In genomic region chr7:143308001-143308400, GRCm38 (mm10) we compare ENCODE assay signal across 21 mouse cellular contexts.
A peak's percentile ranks its signal among the peaks of the same experiment; 100 is the strongest.
DNase-seq lines count a peak whose midpoint lies in the region; ATAC-seq and TF ChIP-seq lines count a peak whose summit lies in the region.
"Had no signal": no experiment of that assay in that cellular context is flagged by ENCODE, and none has a peak within 500 bp of the region (broad histone marks: within the 10 kb centered on the region; RNA-seq: fewer than 3 reads in every experiment).

No protein-coding gene starts in this region.

- no peak for ATAC-seq in kidney, embryonic 15.5 days (replicated peaks; ENCODE audit: low FRiP score)
- no peak for ATAC-seq in liver, embryonic 12.5 days
- 0 out of 2 replicates have a peak, but pooled peaks have one; percentile 33 for ATAC-seq in liver, postnatal 0 days
- ATAC-seq in liver, embryonic 11.5 days (replicated peaks; ENCODE audit: low FRiP score) = no peak
- ATAC-seq: activated CD4-positive, CD25-positive, alpha-beta regulatory T cell, adult 4 months; CD4-positive, CD25-positive, alpha-beta regulatory T cell, adult 4 months; Patski had no signal

- no peak overlapping the region for H3K9ac ChIP-seq in kidney, embryonic 15.5 days
- no peak overlapping the region for H3K9ac ChIP-seq in liver, adult 2 months (ENCODE audit: low read depth, low read length)
- no peak overlapping the region for H3K9ac ChIP-seq in liver, embryonic 12.5 days
- H3K9ac ChIP-seq in liver, postnatal 0 days (replicated peaks) = no peak overlapping the region
- no peak overlapping the region for H3K9ac ChIP-seq in liver, embryonic 11.5 days (ENCODE audit: low read depth, low read length)

- no peak overlapping the region for H3K27ac ChIP-seq in kidney, adult 2 months (ENCODE audit: insufficient read depth, low read depth, low read length)
- H3K27ac ChIP-seq in kidney, embryonic 15.5 days = no peak overlapping the region
- no peak overlapping the region for H3K27ac ChIP-seq in liver, adult 2 months (replicated peaks; ENCODE audit: insufficient read depth, low read depth, low read length)
- H3K27ac ChIP-seq in liver, embryonic 12.5 days = no peak overlapping the region
- H3K27ac ChIP-seq in liver, postnatal 0 days (ENCODE audit: low read depth) = no peak overlapping the region
- no peak overlapping the region for H3K27ac ChIP-seq in liver, embryonic 11.5 days (ENCODE audit: low read depth, low read length)

- H3K27me3 ChIP-seq in kidney, adult 2 months (replicated peaks; ENCODE audit: control insufficient read depth, insufficient read depth, low read length) = no peaks in the 10 kb centered on the region
- H3K27me3 ChIP-seq in kidney, embryonic 15.5 days = no peaks in the 10 kb centered on the region
- H3K27me3 ChIP-seq in liver, adult 2 months (ENCODE audit: control insufficient read depth, insufficient read depth, low read length) = no peaks in the 10 kb centered on the region
- H3K27me3 ChIP-seq in liver, embryonic 12.5 days (replicated peaks) = peaks cover 4% of the 10 kb centered on the region; the same call in 1 of the 2 replicates
- no peaks in the 10 kb centered on the region for H3K27me3 ChIP-seq in liver, postnatal 0 days (ENCODE audit: insufficient read depth, low read length)
- H3K27me3 ChIP-seq in liver, embryonic 11.5 days (replicated peaks; ENCODE audit: control insufficient read depth, insufficient read depth, low read length) = no peaks in the 10 kb centered on the region; the same call in none of the 2 replicates
- H3K27me3 ChIP-seq: Patski had no signal

- no peak overlapping the region for H3K4me2 ChIP-seq in kidney, embryonic 15.5 days
- H3K4me2 ChIP-seq in liver, embryonic 12.5 days = no peak overlapping the region
- no peak overlapping the region for H3K4me2 ChIP-seq in liver, postnatal 0 days (ENCODE audit: low read depth, low read length)
- no peak overlapping the region for H3K4me2 ChIP-seq in liver, embryonic 11.5 days

- H3K36me3 ChIP-seq in kidney, adult 2 months (ENCODE audit: control insufficient read depth, insufficient read depth, low read length) = no peaks in the 10 kb centered on the region
- no peaks in the 10 kb centered on the region for H3K36me3 ChIP-seq in kidney, embryonic 15.5 days
- H3K36me3 ChIP-seq in liver, adult 2 months (ENCODE audit: control insufficient read depth, insufficient read depth, low read length) = no peaks in the 10 kb centered on the region
- H3K36me3 ChIP-seq in liver, embryonic 12.5 days = no peaks in the 10 kb centered on the region
- no peaks in the 10 kb centered on the region for H3K36me3 ChIP-seq in liver, postnatal 0 days (replicated peaks; ENCODE audit: insufficient read depth, low read length)
- no peaks in the 10 kb centered on the region for H3K36me3 ChIP-seq in liver, embryonic 11.5 days (ENCODE audit: control insufficient read depth, insufficient read depth, low read length)
- H3K36me3 ChIP-seq: G1E had no signal

- TF ChIP-seq CTCF in kidney, adult 2 months (conservative IDR thresholded peaks at IDR 0.05; ENCODE audit: insufficient read depth, insufficient read length, low read depth, low read length) = no peak
- no peak for TF ChIP-seq CTCF in liver, adult 2 months (IDR thresholded peaks at IDR 0.05; ENCODE audit: low read depth, low read length)
- no peak for TF ChIP-seq CTCF in liver, postnatal 0 days (IDR thresholded peaks at IDR 0.05; ENCODE audit: low read depth)

- H3K4me3 ChIP-seq in kidney, adult 2 months (ENCODE audit: insufficient read depth, low read depth, low read length) = no peak overlapping the region
- H3K4me3 ChIP-seq in kidney, embryonic 15.5 days (replicated peaks) = no peak overlapping the region
- no peak overlapping the region for H3K4me3 ChIP-seq in liver, adult 2 months (ENCODE audit: insufficient read depth, low read depth, low read length)
- no peak overlapping the region for H3K4me3 ChIP-seq in liver, embryonic 12.5 days
- no peak overlapping the region for H3K4me3 ChIP-seq in liver, postnatal 0 days (ENCODE audit: low read depth, low read length)
- H3K4me3 ChIP-seq in liver, embryonic 11.5 days (ENCODE audit: low read depth, low read length) = no peak overlapping the region

- no peak for TF ChIP-seq POLR2A in kidney, adult 2 months (IDR thresholded peaks at IDR 0.05; ENCODE audit: low read depth, low read length)
- TF ChIP-seq POLR2A in liver, adult 2 months (IDR thresholded peaks at IDR 0.05; ENCODE audit: extremely low read depth, insufficient read depth, low read length) = no peak

- 87% methylated on average over 1 of the region's 1 CpGs for WGBS in kidney, adult 2 months
- 91% methylated on average over 1 of the region's 1 CpGs for WGBS in kidney, embryonic 15.5 days
- 18% methylated on average over 1 of the region's 1 CpGs for WGBS in liver, adult 2 months
- WGBS in liver, embryonic 12.5 days (ENCODE audit: insufficient replicate concordance) = 59% methylated on average over 1 of the region's 1 CpGs
- WGBS in liver, postnatal 0 days (ENCODE audit: insufficient replicate concordance) = 58% methylated on average over 1 of the region's 1 CpGs
- 85% methylated on average over 1 of the region's 1 CpGs for WGBS in liver, embryonic 11.5 days

- no peaks in the 10 kb centered on the region for H3K79me2 ChIP-seq in liver, adult 2 months (ENCODE audit: control insufficient read depth, insufficient read depth, low read length)

- no peaks in the 10 kb centered on the region for H3K9me3 ChIP-seq in kidney, embryonic 15.5 days (replicated peaks)
- no peaks in the 10 kb centered on the region for H3K9me3 ChIP-seq in liver, embryonic 12.5 days (replicated peaks)
- no peaks in the 10 kb centered on the region for H3K9me3 ChIP-seq in liver, postnatal 0 days (ENCODE audit: low read length)
- no peaks in the 10 kb centered on the region for H3K9me3 ChIP-seq in liver, embryonic 11.5 days (ENCODE audit: control insufficient read depth, low read length)
- H3K9me3 ChIP-seq: G1E had no signal

- DNase-seq in kidney, adult 2 months = peak; percentile 58
- peak; percentile 28 for DNase-seq in kidney, adult 9 months
- no peak for DNase-seq in kidney, adult 8-10 months
- peak; percentile 76 for DNase-seq in liver, adult 2 months (ENCODE audit: extremely low read depth, low read depth, low spot score)
- DNase-seq in liver, postnatal 0 days = no peak
- DNase-seq in liver, embryonic 11.5 days (ENCODE audit: low spot score) = no peak
- DNase-seq: adrenal gland, adult 2 months; adrenal gland, adult 8-10 months; adrenal gland, postnatal 10 days; adrenal gland, postnatal 14 days; adrenal gland, postnatal 25 days; adrenal gland, postnatal 36 days; B cell, adult 2 months; cerebellum, adult 11 months; cerebellum, adult 11-12 months had no signal

- H3K4me1 ChIP-seq in kidney, adult 2 months (ENCODE audit: control insufficient read depth, insufficient read depth, low read length) = no peaks in the 10 kb centered on the region
- peaks cover 36% of the 10 kb centered on the region for H3K4me1 ChIP-seq in kidney, embryonic 15.5 days
- peaks cover 3% of the 10 kb centered on the region; the same call in 1 of the 2 replicates for H3K4me1 ChIP-seq in liver, adult 2 months (ENCODE audit: control insufficient read depth, insufficient read depth, low read length)
- H3K4me1 ChIP-seq in liver, embryonic 12.5 days = peaks cover 15% of the 10 kb centered on the region; the same call in 1 of the 2 replicates
- no peaks in the 10 kb centered on the region for H3K4me1 ChIP-seq in liver, postnatal 0 days (ENCODE audit: insufficient read depth)
- 0 out of 2 replicates have a peak, but pooled peaks cover 8% of the 10 kb centered on the region for H3K4me1 ChIP-seq in liver, embryonic 11.5 days (replicated peaks; ENCODE audit: control insufficient read depth, insufficient read depth, low read length)

- TF ChIP-seq EP300 in liver, postnatal 0 days (IDR thresholded peaks at IDR 0.05; ENCODE audit: low read depth) = no peak

Comparison
In these comparisons a context has a peak if more than half of its experiments do, and no peak if none do; other contexts are left out.
1. DNase-seq: peak in kidney, adult 2 months (single experiment), kidney, adult 9 months (single experiment) and liver, adult 2 months (single experiment); none in kidney, adult 8-10 months (0 of 2), liver, postnatal 0 days (single experiment) and liver, embryonic 11.5 days (single experiment).